Mouse (Mus musculus) telencephalon, adult 2 months (tissue): ENCODE results near the gene Tom1l2.

Experiments used
- DNase-seq: peaks from one replicate; pipeline ENCODE4 v3.0.0-alpha.2; 2011; ENCODE audit warnings: low read depth, low spot score

The Tom1l2 gene

GRCm38 (mm10) chr11:60231951-60232350 is 120.8 kb downstream of the Tom1l2 start:
- DNase-seq: no peak

DNA sequence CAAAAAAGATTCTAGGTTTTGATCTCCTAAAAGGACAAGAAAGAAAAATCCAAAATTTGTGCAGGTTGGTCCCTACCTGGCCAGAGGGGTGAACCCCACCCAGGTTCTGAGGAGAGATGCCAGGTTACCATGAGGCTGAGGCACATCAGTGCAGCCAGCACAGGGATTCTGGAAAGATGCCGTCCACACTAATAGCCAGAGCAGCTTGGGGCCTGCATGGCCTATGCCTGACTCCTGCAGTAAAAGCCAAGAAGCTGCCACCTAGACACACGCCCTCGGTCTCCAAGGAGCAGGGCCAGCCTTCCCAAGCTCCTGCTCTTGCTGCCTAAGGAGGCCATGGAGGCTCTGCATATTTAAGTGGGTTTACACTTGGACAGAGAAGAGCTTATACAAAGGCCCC is 121.4 kb downstream of the Tom1l2 start:
- no peak for DNase-seq

DNA sequence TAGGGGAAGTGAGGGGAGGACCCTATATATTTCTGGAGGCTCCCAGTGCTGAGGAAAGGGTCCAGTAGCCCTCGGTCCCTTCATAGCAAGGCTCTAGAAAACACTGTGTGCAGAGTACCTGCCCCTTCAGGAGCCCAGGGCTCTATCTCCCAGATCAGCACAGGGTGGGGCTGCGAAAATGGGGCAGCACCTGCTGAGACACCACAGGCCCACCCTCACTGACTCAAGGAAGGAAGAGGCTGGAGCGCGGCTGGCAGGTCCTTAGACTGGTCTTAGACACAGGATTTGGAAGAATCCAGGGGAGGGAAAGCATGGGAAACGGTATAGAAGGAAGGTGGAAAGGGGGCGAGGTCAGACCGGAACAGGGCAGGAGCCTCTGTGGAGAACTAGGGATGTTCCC is 122.2 kb downstream of the Tom1l2 start:
- no peak for DNase-seq

- no peak for DNase-seq
Measured at GRCm38 (mm10) chr11:60229821-60230220, 122.9 kb downstream of the Tom1l2 start.

DNA sequence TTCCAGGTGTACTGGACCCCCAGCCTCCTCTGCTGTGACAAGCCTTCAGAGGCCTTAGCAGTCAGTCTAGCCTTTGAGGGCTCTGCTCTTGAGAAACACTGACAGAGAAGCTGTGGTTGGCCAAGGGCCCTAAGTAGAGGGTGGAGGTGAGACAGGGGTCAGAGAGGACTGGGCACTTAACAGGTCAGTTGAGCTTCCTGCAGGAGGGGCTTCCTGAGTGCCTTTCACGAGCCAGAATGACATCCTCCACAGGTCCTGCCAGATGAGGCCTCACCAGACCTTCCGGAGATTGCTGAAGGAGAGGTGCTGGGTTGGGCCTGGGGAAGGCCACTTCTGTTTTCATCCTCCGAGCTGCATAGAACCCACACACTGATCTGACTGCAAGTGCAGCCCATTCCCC is 124.2 kb downstream of the Tom1l2 start:
- no peak for DNase-seq

- no peak for DNase-seq
Measured at GRCm38 (mm10) chr11:60225874-60226273, 126.8 kb downstream of the Tom1l2 start.

DNA sequence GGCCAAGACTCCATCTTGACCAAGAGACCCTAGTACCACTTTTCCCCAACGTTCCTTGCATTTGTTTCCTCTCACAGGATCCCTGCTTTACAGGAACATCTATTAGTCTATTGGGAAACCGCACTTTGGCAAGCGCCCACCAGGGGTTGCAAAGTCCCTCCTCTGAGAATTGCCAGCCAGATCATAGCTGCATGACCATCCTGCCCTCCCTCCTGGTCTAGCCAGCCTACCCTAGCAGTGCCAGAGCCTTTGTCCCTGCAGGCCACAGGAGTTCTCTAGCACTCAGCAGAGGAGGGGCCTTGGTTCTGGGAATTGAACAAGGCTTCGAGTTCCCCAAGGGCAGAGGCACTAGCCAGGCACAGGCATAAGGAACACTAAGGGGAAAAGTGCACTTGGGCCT is 128.0 kb downstream of the Tom1l2 start:
- DNase-seq: no peak

DNA sequence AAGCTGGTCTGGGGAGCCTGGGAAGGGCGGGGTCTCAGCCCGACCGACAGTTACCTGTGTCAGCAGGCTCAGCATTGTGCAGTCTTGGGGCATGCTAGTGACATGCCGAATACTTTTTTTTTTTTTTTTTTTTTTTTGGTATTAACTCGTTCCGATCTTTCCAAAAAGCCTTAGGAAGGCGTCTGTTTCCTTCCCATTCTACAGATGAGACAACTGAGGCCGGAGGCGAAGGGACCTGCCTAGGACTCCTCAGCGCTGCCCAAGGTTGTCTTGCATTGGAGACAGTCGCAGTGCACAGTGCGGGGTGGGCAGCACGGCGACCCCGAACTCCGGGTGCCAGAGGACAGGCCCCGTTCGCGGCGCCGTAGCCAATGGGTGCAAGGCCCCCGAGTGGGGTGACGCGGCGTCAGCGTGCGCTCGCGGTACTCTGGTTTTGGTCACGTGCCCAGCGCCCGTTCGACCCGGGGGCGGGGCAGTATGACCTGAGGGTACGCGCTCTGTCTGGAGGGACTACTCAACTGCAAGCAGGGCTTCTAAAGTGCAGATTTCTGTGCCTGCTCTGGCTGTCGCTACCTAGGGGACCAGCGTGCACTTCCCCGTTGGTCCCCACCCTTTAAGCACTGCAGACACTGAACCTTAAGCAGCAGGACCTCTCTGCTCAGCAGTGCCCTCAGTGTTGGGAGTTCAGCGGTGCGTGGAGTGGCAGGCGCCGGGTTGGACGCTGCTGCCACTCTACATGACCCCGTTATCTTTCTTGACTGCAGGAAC is 130.1 kb downstream of the Tom1l2 start, which contains the start of gene Srebf1:
Gene Srebf1 (minus strand): TSS at position 113 of the 768 bp plus-strand sequence.
- DNase-seq: no peak

GRCm38 (mm10) chr11:60222085-60222468 is 130.6 kb downstream of the Tom1l2 start:
- DNase-seq: no peak

GRCm38 (mm10) chr11:60221425-60221824 is 131.3 kb downstream of the Tom1l2 start:
- no peak for DNase-seq

GRCm38 (mm10) chr11:60220291-60220804 is 132.4 kb downstream of the Tom1l2 start:
- DNase-seq: peak; percentile 61

DNA sequence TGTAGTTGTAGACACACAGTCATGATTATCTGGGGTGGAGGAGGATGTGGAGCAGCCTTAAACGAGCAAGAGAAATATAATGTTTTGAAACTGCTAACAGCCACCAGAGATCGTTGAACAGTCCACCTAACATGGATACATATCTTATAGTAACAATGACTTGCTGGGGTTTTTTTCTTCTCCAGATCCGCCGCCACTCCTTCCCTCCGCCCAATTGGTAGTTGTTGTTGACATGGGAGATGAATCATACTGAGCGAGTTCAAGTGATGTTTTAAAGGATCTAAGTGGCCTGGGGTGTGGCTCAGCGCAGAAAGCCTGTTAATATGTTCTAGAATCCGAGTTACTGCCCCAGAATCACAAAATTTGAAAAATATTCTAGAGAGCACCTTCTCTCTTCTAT is 133.1 kb downstream of the Tom1l2 start:
- no peak for DNase-seq

- DNase-seq: no peak
Measured at GRCm38 (mm10) chr11:60217467-60217866, 135.2 kb downstream of the Tom1l2 start.

- no peak for DNase-seq
Measured at GRCm38 (mm10) chr11:60216671-60217070, 136.0 kb downstream of the Tom1l2 start.

DNA sequence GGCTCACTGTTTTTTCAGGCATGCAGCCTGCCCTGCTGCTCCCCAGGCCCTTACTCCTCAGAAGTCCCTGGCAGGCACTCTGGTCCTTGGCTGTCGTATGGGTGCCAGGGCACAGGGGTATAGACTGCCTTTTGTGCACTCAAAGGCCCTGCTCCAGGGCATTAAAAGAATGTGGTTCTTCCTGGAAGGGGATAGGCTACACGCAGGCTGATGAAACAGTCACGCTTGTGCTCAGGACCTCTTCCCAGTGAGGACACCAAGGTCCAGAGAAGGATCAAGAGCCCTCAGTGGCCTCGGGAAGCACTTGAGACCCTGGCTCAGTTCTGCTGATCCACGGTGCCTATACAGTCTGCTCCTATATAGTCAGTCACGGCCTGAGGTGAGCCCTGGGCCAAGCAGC is 139.4 kb downstream of the Tom1l2 start:
- no peak for DNase-seq

GRCm38 (mm10) chr11:60211761-60212160 is 140.9 kb downstream of the Tom1l2 start:
- no peak for DNase-seq

GRCm38 (mm10) chr11:60211152-60211551 is 141.6 kb downstream of the Tom1l2 start:
- no peak for DNase-seq

DNA sequence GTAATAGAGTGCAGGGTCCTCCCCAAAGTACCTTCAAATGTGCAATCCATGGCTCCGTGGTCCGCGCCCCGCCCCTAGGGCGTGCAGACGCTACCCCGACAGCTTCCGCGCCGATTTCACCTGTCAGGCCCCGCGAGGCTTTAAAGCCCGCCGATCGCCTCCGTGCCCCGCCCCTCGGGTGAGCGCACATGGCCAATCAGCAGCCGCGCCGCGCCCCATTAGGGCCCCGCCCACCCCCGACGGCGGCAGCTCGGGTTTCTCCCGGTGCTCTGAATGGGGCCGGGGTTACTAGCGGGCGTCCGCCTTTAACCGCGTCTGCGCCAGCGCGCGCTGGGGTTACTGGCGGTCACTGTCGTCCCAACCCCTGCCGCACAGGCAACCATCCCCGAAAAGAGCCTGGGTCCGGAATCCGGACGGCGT is 142.4 kb downstream of the Tom1l2 start:
- no peak for DNase-seq

DNA sequence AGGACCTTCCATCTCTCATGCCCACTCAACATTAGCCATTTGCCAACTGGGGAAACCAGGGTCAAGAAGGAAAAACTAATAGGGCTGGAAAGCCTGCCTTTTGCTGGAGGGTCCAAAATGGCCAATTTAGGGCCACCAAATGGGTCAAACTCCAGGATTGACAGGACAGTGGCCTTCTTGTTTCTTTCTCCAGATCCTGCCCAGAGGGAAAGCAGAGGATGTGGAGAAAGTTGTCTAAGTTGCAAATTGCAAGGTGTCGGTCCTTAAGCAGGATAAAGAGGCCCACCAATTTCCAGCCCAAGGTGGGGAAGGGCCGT is 142.8 kb downstream of the Tom1l2 start:
- no peak for DNase-seq

DNA sequence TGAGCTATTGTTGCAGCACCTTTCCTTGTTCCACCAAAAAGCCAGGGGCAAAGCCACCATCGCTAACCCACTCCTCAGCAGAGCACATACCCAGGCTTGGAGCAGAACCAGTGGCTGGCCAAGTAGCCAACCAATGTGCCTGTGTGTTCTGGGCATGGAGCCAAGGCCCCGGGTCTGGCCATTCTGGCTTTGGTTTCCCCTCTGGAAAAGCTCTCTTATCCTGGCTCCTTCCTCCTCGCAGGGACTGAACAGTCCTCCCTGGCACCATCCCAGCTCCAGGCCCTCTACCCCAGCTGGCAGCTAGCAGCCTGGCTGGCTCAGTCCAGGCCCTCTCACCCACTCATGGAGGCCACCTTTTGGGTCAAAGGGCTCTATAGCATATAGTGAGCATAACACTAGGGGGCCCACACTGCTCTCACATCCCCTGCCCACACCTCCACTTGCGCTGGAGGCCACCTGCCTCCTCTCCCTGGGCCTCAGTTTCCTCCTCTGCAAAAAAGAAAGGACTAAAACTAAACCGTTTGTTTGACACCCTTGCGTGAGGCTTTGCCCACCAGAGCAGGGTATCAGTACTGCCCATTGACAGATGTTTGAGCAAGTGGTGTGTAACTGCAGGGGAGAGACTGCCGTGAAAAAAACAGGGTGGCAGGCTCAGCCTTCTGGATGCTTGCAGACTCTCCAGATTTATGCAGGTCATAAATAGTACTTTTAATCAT is 143.3 kb downstream of the Tom1l2 start:
- no peak for DNase-seq

DNA sequence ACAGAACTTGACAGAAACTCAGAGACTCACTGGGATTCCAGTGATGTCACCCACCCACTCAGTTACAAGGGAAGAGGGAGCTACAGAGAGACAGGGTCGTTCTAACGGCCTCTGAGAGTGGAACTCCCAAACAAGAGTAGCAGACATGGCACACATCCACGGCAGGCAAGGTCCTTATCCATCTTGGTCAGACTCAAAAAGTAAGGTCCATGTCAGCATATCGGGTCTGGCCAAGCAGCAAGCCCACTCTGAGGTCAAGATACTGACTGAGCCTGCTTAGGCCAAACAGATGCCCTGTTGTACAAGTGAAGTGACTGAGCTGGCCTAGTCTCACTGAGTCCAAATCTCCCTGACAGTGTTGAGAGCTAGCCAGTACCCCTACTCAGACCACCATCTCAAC is 144.0 kb downstream of the Tom1l2 start:
- DNase-seq: no peak

DNA sequence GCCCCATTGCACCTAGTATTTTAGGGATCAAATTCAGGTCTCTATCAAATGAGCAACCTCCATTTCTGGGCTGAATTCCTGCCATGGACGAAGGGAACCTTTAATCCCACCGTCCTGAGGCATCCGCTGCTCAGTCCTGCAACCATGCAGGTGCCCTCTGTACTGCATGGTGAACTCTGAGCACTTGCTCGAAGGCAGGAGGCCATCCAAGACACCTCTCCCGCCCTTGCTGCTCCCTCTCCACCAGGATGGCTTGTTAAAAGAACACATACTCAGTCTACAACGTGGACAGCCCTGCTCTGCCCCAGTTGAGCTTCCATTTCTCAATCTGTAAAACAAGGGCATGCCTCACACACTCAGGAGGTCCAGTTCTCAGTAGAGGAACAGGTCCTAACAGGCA is 144.5 kb downstream of the Tom1l2 start:
- DNase-seq: no peak

DNA sequence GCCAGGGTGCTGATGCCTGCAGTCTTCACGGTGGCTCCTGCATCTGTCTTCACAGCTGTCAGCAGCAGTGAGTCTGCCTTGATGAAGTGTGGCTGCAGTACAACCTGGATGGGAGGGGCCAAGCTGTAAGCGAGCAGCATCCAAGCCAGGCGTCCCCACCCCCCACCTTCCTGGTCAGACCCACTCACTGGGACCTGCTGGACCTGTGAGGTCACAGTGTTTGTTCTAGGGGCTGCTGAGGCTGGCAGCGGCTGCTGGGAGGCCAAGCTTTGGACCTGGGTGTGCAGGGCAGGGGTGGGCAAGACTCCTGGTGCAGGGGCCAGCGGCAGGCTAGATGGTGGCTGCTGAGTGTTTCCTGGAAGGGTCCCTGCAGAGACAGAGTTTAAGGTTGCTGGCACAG is 146.5 kb downstream of the Tom1l2 start:
- DNase-seq: no peak
